Mouse (Mus musculus) cerebellum, postnatal 14 days (tissue): ENCODE data around the gene Heg1.
A peak's percentile ranks its signal among the peaks of the same experiment; 100 is the strongest.

Experiments
- DNase-seq, 2 experiments: peaks; one replicate each; pipeline ENCODE4 v3.0.0; 2021; ENCODE audit warnings: mixed read lengths in 2 of 2

The Heg1 gene

GRCm38 (mm10) chr16:33677313-33677690 is 6.9 kb upstream of the Heg1 start:
- DNase-seq, result no peak

- DNase-seq, result no peak
Observed at GRCm38 (mm10) chr16:33677901-33678300, 6.3 kb upstream of the Heg1 start.

- DNase-seq, result no peak
Observed at GRCm38 (mm10) chr16:33680271-33680670, 3.9 kb upstream of the Heg1 start.

- DNase-seq, result peak in 1 of 2 experiments; percentile 12
Observed at GRCm38 (mm10) chr16:33680816-33681215, 3.4 kb upstream of the Heg1 start.

GRCm38 (mm10) chr16:33681661-33682060 is 2.5 kb upstream of the Heg1 start:
- DNase-seq, result no peak

- DNase-seq, result peak in 1 of 2 experiments; percentile 1
Observed at GRCm38 (mm10) chr16:33682651-33683050, 1.5 kb upstream of the Heg1 start.

- peak in 1 of 2 experiments; percentile 9 for DNase-seq
Observed at GRCm38 (mm10) chr16:33683206-33684161, 686 bp upstream of the Heg1 start.

- peak; percentile 43 to 48 for DNase-seq
Observed at GRCm38 (mm10) chr16:33684703-33685701, 832 bp downstream of the Heg1 start.

- no peak for DNase-seq
Observed at GRCm38 (mm10) chr16:33686056-33686455, 1.9 kb downstream of the Heg1 start.

- no peak for DNase-seq
Observed at GRCm38 (mm10) chr16:33687724-33688123, 3.6 kb downstream of the Heg1 start.

- no peak for DNase-seq
Observed at GRCm38 (mm10) chr16:33690975-33691747, 7.0 kb downstream of the Heg1 start.

- no peak for DNase-seq
Observed at GRCm38 (mm10) chr16:33693553-33693952, 9.4 kb downstream of the Heg1 start.

- peak; percentile 90 to 93 for DNase-seq
Observed at GRCm38 (mm10) chr16:33696811-33697575, 12.8 kb downstream of the Heg1 start.

- DNase-seq, result no peak
Observed at GRCm38 (mm10) chr16:33697576-33698276, 13.6 kb downstream of the Heg1 start.

- no peak for DNase-seq
Observed at GRCm38 (mm10) chr16:33698277-33698790, 14.2 kb downstream of the Heg1 start.

GRCm38 (mm10) chr16:33700584-33700983 is 16.4 kb downstream of the Heg1 start:
- no peak for DNase-seq

- DNase-seq, result no peak
Observed at GRCm38 (mm10) chr16:33701872-33702271, 17.7 kb downstream of the Heg1 start.

GRCm38 (mm10) chr16:33704289-33704688 is 20.1 kb downstream of the Heg1 start:
- DNase-seq, result peak in 1 of 2 experiments; percentile 49

- no peak for DNase-seq
Observed at GRCm38 (mm10) chr16:33705258-33705657, 21.1 kb downstream of the Heg1 start.

- DNase-seq, result no peak
Observed at GRCm38 (mm10) chr16:33706111-33706890, 22.1 kb downstream of the Heg1 start.
